Mouse (Mus musculus): ENCODE results near the gene Txndc12. TPM values are rescaled to one million over a fixed set of nuclear protein-coding genes. Genes with fewer than 3 reads are reported as not detected.

The Txndc12 gene
- 63.4 TPM for polyA plus RNA-seq (2014; fragmentation: Illumina TruSeq; extraction: RNeasy Lipid Tissue Mini Kit (QIAGEN cat#74804))

GRCm38 (mm10) chr4:108834115-108834970, at the start of gene Txndc12:
TSS of gene Txndc12 (plus strand) at chr4:108834601.

DNA sequence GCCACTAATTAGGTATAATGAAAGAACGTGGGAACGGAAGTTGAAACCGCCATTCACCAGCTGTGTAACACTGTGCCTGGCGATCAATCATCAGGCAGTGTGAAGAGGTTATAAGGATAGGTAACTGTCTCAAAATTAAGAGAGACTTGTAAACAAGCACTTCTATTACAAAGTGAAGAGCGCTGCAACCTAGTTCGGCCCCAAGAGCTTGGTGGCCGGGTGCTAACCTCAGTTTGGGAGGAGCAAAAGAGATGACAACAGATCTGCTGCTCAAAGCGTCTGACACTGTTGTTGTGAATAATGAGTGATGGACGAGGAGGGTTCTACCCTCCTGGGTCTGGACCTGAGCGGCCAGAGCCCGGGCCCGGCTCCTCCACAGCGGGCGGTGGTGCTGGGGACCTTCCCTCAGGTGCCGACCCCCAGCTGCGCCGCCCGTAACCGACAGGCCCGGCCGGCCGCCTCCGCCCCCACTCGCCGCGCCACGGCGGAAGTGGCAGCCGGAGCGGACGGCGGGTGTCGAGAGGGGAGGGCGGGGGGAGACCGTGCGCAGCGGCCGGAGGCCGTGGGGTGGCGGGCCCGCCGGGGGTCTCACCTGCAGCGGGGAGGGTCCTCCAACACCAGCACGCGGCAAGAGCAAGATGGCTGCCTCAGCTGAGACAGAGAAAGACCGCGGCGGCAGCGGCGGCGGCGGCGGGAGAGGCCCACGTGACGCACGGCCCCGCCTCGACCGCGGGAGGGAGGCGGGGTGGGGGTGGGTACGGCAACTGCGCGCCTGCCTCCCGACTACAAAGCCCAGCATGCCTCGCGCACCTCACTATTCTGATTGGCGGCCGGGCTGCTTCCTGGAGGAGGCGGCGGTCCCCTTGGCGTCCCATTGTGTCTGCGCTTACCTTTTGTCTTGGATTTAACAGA, 1.2 kb upstream of the Txndc12 start, which contains the start of gene Btf3l4:
TSS of gene Btf3l4 (minus strand) at position 699 of the 912 bp plus-strand sequence.

DNA sequence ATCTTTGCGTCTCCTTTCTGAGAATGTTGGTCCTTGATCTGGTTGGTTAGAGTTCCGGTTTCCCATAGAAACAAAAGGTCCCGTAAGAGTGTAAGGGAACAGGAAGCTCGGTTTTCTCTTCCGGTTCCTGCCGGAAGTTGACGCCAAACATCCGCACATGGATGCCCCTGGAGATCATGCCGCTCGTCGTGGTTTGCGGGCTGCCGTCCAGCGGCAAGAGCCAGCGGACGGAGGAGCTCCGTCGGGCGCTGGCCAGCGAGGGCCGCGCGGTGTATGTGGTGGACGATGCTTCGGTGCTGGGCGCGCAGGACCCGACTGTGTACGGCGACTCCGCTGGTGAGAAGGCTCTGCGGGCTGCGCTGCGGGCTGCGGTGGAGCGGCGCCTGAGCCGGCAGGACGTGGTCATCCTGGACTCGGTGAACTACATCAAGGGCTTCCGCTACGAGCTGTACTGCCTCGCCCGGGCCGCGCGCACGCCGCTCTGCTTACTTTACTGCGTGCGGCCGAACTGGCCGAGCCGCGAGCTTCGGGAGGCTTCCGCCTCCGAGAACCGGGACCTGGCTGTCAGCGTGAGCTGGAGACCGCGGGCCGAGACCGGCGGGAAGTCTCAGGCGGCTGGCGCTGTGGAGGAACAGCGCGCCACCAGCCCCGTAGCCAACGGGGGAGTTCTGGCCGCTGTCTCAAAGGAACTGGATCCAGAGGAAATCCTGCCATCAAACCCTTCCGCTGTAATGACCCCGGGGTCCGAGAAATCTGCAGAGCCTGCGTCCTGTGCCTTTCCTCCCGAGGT, 13.5 kb downstream of the Txndc12 start, which contains the start of gene Kti12:
TSS of gene Kti12 (plus strand) at position 71 of the 790 bp plus-strand sequence.

DNA sequence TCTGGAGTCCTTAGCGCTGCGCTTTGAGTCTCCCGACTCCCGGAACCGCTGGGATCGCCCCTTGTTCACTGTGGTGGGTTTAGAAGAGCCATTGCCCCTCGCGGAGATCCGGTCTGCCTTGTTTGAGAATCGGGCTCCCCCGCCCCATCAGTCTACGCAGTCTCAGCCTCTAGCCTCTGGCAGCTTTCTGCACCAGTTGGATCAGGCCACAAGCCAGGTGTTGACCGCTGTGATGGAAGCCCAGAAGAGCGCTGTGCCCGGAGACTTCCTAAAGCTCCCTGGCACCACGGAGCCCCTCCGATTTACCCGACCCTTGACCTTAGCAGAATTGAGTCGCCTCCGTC, 14.1 kb downstream of the Txndc12 start, which contains the start of gene A730015C16Rik:
TSS of gene A730015C16Rik (minus strand) at position 115 of the 344 bp plus-strand sequence.

DNA sequence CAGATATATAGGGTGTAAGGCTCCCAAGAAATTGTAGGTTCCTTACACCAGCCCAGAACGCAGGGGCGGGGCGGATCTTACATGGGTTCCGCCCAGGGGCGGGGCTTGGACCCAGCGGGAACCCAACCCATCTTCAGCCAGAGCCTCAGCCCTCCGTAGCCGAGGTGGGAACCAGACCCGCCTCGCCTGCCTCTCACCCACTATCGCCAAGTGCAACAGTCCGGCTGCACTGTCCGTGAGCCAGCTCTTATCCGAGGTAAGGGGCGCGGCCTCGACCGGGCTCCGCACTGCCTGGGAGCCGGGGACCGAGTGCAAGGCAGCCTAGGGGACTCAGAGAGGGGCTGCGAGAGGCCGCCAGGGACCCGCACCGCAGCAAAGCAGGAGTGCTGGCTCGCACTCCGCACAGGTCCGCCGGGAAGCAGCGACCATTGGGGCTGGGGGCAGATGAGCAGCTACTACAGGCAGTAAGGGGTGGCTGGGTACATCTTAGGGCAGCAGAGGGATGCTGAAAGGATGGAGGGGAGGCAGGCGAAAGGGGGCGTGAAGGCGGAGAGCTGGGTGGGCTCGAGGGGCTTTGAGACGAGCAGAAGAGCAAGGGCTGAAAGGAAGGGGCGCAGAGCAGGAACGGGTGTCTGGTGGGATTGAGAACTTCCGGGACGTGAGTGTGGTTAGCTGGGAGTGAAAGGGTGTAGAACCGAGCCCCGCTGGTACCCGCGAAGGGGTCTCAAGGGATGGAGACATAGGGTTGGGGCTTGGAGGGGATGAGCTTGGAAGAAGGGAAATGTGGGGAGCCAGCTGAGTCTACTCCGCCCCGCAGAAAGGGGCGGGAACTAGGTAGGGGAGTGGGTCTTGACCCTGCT, 44.8 kb downstream of the Txndc12 start, which contains the start of gene Rab3b:
TSS of gene Rab3b (plus strand) at position 101 of the 860 bp plus-strand sequence.

Other genes with a start within 250 kb of the Txndc12 start
- gene Cc2d1b, start 214.7 kb upstream of the Txndc12 start, polyA plus RNA-seq (2014; fragmentation: Illumina TruSeq; extraction: RNeasy Lipid Tissue Mini Kit (QIAGEN cat#74804)) = 46.4 TPM
- gene 3110021N24Rik, start 115.0 kb upstream of the Txndc12 start, polyA plus RNA-seq (2014; fragmentation: Illumina TruSeq; extraction: RNeasy Lipid Tissue Mini Kit (QIAGEN cat#74804)) = 0.34 TPM
- gene Zfyve9, start 53.8 kb upstream of the Txndc12 start, polyA plus RNA-seq (2014; fragmentation: Illumina TruSeq; extraction: RNeasy Lipid Tissue Mini Kit (QIAGEN cat#74804)) = 85.1 TPM
- gene Btf3l4, start 987 bp upstream of the Txndc12 start, polyA plus RNA-seq (2014; fragmentation: Illumina TruSeq; extraction: RNeasy Lipid Tissue Mini Kit (QIAGEN cat#74804)) = 350 TPM
- 25.3 TPM for gene Kti12, start 13.2 kb downstream of the Txndc12 start, polyA plus RNA-seq (2014; fragmentation: Illumina TruSeq; extraction: RNeasy Lipid Tissue Mini Kit (QIAGEN cat#74804))
- not detected for gene A730015C16Rik, start 14.0 kb downstream of the Txndc12 start, polyA plus RNA-seq (2014; fragmentation: Illumina TruSeq; extraction: RNeasy Lipid Tissue Mini Kit (QIAGEN cat#74804))
- gene Rab3b, start 44.5 kb downstream of the Txndc12 start, polyA plus RNA-seq (2014; fragmentation: Illumina TruSeq; extraction: RNeasy Lipid Tissue Mini Kit (QIAGEN cat#74804)) = 0.63 TPM
- 528 TPM for gene Nrd1, start 166.1 kb downstream of the Txndc12 start, polyA plus RNA-seq (2014; fragmentation: Illumina TruSeq; extraction: RNeasy Lipid Tissue Mini Kit (QIAGEN cat#74804))

Data from ovary, adult 10 weeks (tissue).